Mouse (Mus musculus) midbrain, embryonic 16.5 days (tissue): ENCODE measurements at regions not wholly inside any gene's neighbourhood (a gene's known extent, or its start where the extent isn't known, plus 50 kb on each side); places are given as distances from the start of the nearest gene placed in this dataset.

ENCODE experiments used
- ATAC-seq: fragments of 200-750 bp; cut with Nextera tagmentation; 2 replicates; pipeline ENCODE4 v1.8.0; 2017; ENCODE audit warnings: moderate TSS enrichment
- H3K27ac ChIP-seq: fragments of 300-500 bp; sonication (generic); 2 replicates; pipeline ENCODE4 v1.5.1; 2014; ENCODE audit warnings: mild to moderate bottlenecking, low read length, mixed read lengths
- H3K27me3 ChIP-seq: fragments of 300-500 bp; sonication (generic); 2 replicates; pipeline ENCODE4 v1.6.1; 2014; ENCODE audit warnings: low read depth, low read length, mixed read lengths; ENCODE audit not compliant: control insufficient read depth, insufficient read depth
- H3K36me3 ChIP-seq: fragments of 300-500 bp; sonication (generic); 2 replicates; pipeline ENCODE4 v1.6.1; 2014; ENCODE audit warnings: mild to moderate bottlenecking, low read length, moderate library complexity, mixed read lengths; ENCODE audit not compliant: control insufficient read depth, insufficient read depth
- H3K4me1 ChIP-seq: fragments of 300-500 bp; sonication (generic); 2 replicates; pipeline ENCODE4 v1.6.1; 2014; ENCODE audit warnings: mild to moderate bottlenecking, low read length, mixed read lengths; ENCODE audit not compliant: control insufficient read depth, insufficient read depth
- H3K4me2 ChIP-seq: fragments of 300-500 bp; sonication (generic); 2 replicates; pipeline ENCODE4 v1.6.1; 2014; ENCODE audit warnings: mild to moderate bottlenecking, low read length, mixed read lengths
- H3K4me3 ChIP-seq: fragments of 300-500 bp; sonication (generic); 2 replicates; pipeline ENCODE4 v1.5.1; 2014; ENCODE audit warnings: low read depth, mild to moderate bottlenecking, low read length, moderate library complexity, mixed read lengths
- H3K9ac ChIP-seq: fragments of 300-500 bp; sonication (generic); 2 replicates; pipeline ENCODE4 v1.6.1; 2014; ENCODE audit warnings: low read depth, low read length, mixed read lengths
- H3K9me3 ChIP-seq: fragments of 300-500 bp; sonication (generic); replicated peaks from 2 replicates; pipeline ENCODE4 v1.6.1; 2014; ENCODE audit warnings: mild to moderate bottlenecking, low read length, mixed read lengths; ENCODE audit not compliant: control insufficient read depth, poor library complexity, severe bottlenecking
- WGBS: fragments of 180-500 bp; shearing (Covaris S2); extraction: QIAGEN DNeasy Blood & Tissue Kit; methylation state at CpG from one replicate; pipeline ENCODE4 v1.1.7; 2014; 5-methylcytosine and 5-hydroxymethylcytosine counted together

GRCm38 (mm10) chr4:89055969-89056368 lies 81.0 kb upstream of the Mtap start:
- 90% methylated on average over 3 of the region's 3 CpGs for WGBS
- no peaks in the 10 kb centered on the region for H3K27me3 ChIP-seq
- no peak overlapping the region for H3K4me2 ChIP-seq
- no peaks in the 10 kb centered on the region for H3K9me3 ChIP-seq
- no peaks in the 10 kb centered on the region for H3K4me1 ChIP-seq
- ATAC-seq = no peak
- no peak overlapping the region for H3K9ac ChIP-seq
- no peaks in the 10 kb centered on the region for H3K36me3 ChIP-seq
- H3K4me3 ChIP-seq = no peak overlapping the region
- no peak overlapping the region for H3K27ac ChIP-seq

GRCm38 (mm10) chr4:89053606-89054005 lies 83.3 kb upstream of the Mtap start:
- 73% methylated on average over 6 of the region's 6 CpGs for WGBS
- ATAC-seq = no peak

GRCm38 (mm10) chr4:89051897-89052296 lies 85.0 kb upstream of the Mtap start:
- Histone ChIP-seq H3K27me3 (no peaks in the 10 kb centered on the region), H3K9me3 (no peaks in the 10 kb centered on the region), H3K36me3 (no peaks in the 10 kb centered on the region), H3K9ac (no peak overlapping the region), H3K4me2 (no peak overlapping the region), H3K27ac (no peak overlapping the region), H3K4me3 (no peak overlapping the region), H3K4me1 (no peaks in the 10 kb centered on the region)
- no peak for ATAC-seq
- 81% methylated on average over 5 of the region's 5 CpGs for WGBS

More at GRCm38 (mm10) chr4:89053606-89054005, 83.3 kb upstream of the Mtap start:
- Histone ChIP-seq H3K36me3 (no peaks in the 10 kb centered on the region), H3K9me3 (no peaks in the 10 kb centered on the region), H3K27me3 (no peaks in the 10 kb centered on the region), H3K4me2 (no peak overlapping the region), H3K4me3 (no peak overlapping the region), H3K9ac (no peak overlapping the region), H3K27ac (no peak overlapping the region), H3K4me1 (no peaks in the 10 kb centered on the region)

GRCm38 (mm10) chr4:89050551-89051199 lies 86.2 kb upstream of the Mtap start:
- Histone ChIP-seq H3K9ac (no peak overlapping the region), H3K4me3 (no peak overlapping the region), H3K9me3 (no peaks in the 10 kb centered on the region), H3K4me2 (no peak overlapping the region), H3K27ac (no peak overlapping the region), H3K27me3 (no peaks in the 10 kb centered on the region), H3K36me3 (no peaks in the 10 kb centered on the region), H3K4me1 (no peaks in the 10 kb centered on the region)
- no peak for ATAC-seq
- WGBS = 89% methylated on average over 4 of the region's 4 CpGs

GRCm38 (mm10) chr4:89049592-89050440 lies 87.1 kb upstream of the Mtap start:
- Histone ChIP-seq H3K27me3 (no peaks in the 10 kb centered on the region), H3K4me2 (no peak overlapping the region), H3K36me3 (no peaks in the 10 kb centered on the region), H3K4me1 (no peaks in the 10 kb centered on the region), H3K9me3 (no peaks in the 10 kb centered on the region), H3K27ac (no peak overlapping the region), H3K4me3 (no peak overlapping the region), H3K9ac (no peak overlapping the region)
- no peak for ATAC-seq
- WGBS = 73% methylated on average over 7 of the region's 7 CpGs

GRCm38 (mm10) chr4:89044516-89044915 lies 92.4 kb upstream of the Mtap start:
- Histone ChIP-seq H3K27me3 (no peaks in the 10 kb centered on the region), H3K9me3 (no peaks in the 10 kb centered on the region), H3K36me3 (no peaks in the 10 kb centered on the region), H3K4me2 (no peak overlapping the region), H3K4me3 (no peak overlapping the region), H3K4me1 (no peaks in the 10 kb centered on the region), H3K9ac (no peak overlapping the region), H3K27ac (no peak overlapping the region)
- ATAC-seq = no peak

GRCm38 (mm10) chr4:89043982-89044381 lies 92.9 kb upstream of the Mtap start:
- ATAC-seq = no peak
- Histone ChIP-seq H3K36me3 (no peaks in the 10 kb centered on the region), H3K9ac (no peak overlapping the region), H3K4me3 (no peak overlapping the region), H3K4me1 (no peaks in the 10 kb centered on the region), H3K9me3 (no peaks in the 10 kb centered on the region), H3K4me2 (no peak overlapping the region), H3K27me3 (no peaks in the 10 kb centered on the region), H3K27ac (no peak overlapping the region)
- 70% methylated on average over 1 of the region's 1 CpGs for WGBS

- Histone ChIP-seq H3K27me3 (no peaks in the 10 kb centered on the region), H3K4me2 (no peak overlapping the region), H3K9me3 (no peaks in the 10 kb centered on the region), H3K9ac (no peak overlapping the region), H3K36me3 (no peaks in the 10 kb centered on the region), H3K4me1 (no peaks in the 10 kb centered on the region), H3K27ac (no peak overlapping the region), H3K4me3 (no peak overlapping the region)
- no peak for ATAC-seq
- WGBS = 52% methylated on average over 5 of the region's 5 CpGs
Observed at GRCm38 (mm10) chr4:89040856-89041255, 96.1 kb upstream of the Mtap start.

GRCm38 (mm10) chr4:89038906-89039305 lies 98.0 kb upstream of the Mtap start:
- no peak overlapping the region for H3K9ac ChIP-seq
- 68% methylated on average over 5 of the region's 5 CpGs for WGBS
- no peaks in the 10 kb centered on the region for H3K27me3 ChIP-seq
- H3K4me3 ChIP-seq = no peak overlapping the region
- no peak overlapping the region for H3K4me2 ChIP-seq
- H3K36me3 ChIP-seq = no peaks in the 10 kb centered on the region
- no peak for ATAC-seq
- H3K27ac ChIP-seq = no peak overlapping the region
- H3K4me1 ChIP-seq = no peaks in the 10 kb centered on the region
- no peaks in the 10 kb centered on the region for H3K9me3 ChIP-seq
